Mouse (Mus musculus) cortical plate, adult 2 months (tissue): ENCODE results near the gene Pycr2.

Experiments used
- CTCF ChIP-seq: fragments of 200-500 bp; IDR thresholded peaks from 2 replicates; pipeline ENCODE4 v1.5.1; 2011; ENCODE audit warnings: mild to moderate bottlenecking, control low read depth, low read length; ENCODE audit not compliant: insufficient read depth; ENCODE audit errors: extremely low read depth
- POLR2A ChIP-seq: fragments of 200-500 bp; IDR thresholded peaks from 2 replicates; pipeline ENCODE4 v1.6.1; 2011; ENCODE audit warnings: mild to moderate bottlenecking, low read length, control low read depth; ENCODE audit not compliant: insufficient read depth; ENCODE audit errors: extremely low read depth

DNA sequence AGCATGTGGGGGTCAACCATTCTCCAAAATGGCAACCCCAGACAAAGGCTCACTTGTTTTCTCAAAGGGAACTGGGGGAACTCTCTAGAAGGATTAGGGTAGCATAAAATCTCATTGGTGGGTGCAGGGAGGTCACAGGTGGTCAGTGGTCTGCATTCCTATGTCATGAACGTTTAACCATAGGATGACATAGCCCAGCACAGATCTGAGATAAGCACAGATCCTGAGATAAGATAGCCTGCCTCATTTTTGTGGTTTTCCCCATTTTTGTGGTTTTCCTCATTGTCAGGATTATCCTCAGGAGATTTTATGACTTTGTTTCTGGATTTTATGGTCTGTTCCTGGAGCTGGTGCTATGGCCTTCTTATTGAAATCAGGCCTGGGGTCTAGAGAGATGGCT is 13.0 kb downstream of the Pycr2 start:
- TF ChIP-seq CTCF (no peak), POLR2A (no peak)
